Mouse (Mus musculus) CH12.LX (cell line): ENCODE measurements at regions not wholly inside any gene's neighbourhood (a gene's known extent, or its start where the extent isn't known, plus 50 kb on each side); places are given as distances from the start of the nearest gene placed in this dataset.

Experiments used
- DNase-seq: peaks from one replicate; pipeline ENCODE4 v3.0.0-alpha.2; 2013; ENCODE audit errors: extremely low read depth
- H3K27ac ChIP-seq: 2 replicates; pipeline ENCODE4 v1.5.1; 2012; ENCODE audit warnings: low read depth, mild to moderate bottlenecking, control low read depth, moderate library complexity; ENCODE audit not compliant: insufficient read depth
- H3K27me3 ChIP-seq: replicated peaks from 2 replicates; pipeline ENCODE3; 2012; ENCODE audit warnings: inconsistent platforms
- H3K36me3 ChIP-seq, 2 experiments: replicated peaks in 1 of 2; 2 replicates each; pipeline versions ENCODE3 to v1.6.1; 2012; ENCODE audit warnings: inconsistent platforms in 1 of 2, low read length in 1 of 2, mild to moderate bottlenecking in 1 of 2, mixed read lengths in 1 of 2, moderate library complexity in 1 of 2; ENCODE audit not compliant: control insufficient read depth in 1 of 2, insufficient read depth in 1 of 2
- H3K4me1 ChIP-seq, 2 experiments: 2 replicates each; pipeline ENCODE4 v1.6.1; 2012; ENCODE audit warnings: inconsistent platforms in 1 of 2, moderate library complexity in 1 of 2; ENCODE audit not compliant: insufficient read depth in 2 of 2, control insufficient read depth in 1 of 2
- H3K4me2 ChIP-seq: 2 replicates; pipeline ENCODE4 v1.6.1; 2012; ENCODE audit warnings: low read depth, mild to moderate bottlenecking, control low read depth; ENCODE audit not compliant: poor library complexity, insufficient read depth, severe bottlenecking
- H3K4me3 ChIP-seq, 3 experiments: fragments of 150-350 bp in 1 of 3; sonication (generic) in 1 of 3; replicated peaks in 1 of 3; 2 replicates each; pipeline versions ENCODE3 to v1.5.1; 2011 to 2012; ENCODE audit warnings: low read depth in 2 of 3, low read length in 2 of 3, mild to moderate bottlenecking in 2 of 3, moderate library complexity in 2 of 3, control low read depth in 1 of 3, improper control_type of control experiment in 1 of 3, inconsistent platforms in 1 of 3, mixed read lengths in 1 of 3; ENCODE audit not compliant: poor library complexity in 1 of 3
- H3K79me2 ChIP-seq: replicated peaks from 2 replicates; pipeline ENCODE4 v1.6.1; 2012; ENCODE audit warnings: mild to moderate bottlenecking, moderate library complexity; ENCODE audit not compliant: control insufficient read depth, poor library complexity, insufficient read depth, severe bottlenecking; ENCODE audit errors: extremely low read depth
- H3K9ac ChIP-seq: 2 replicates; pipeline ENCODE4 v1.6.1; 2012; ENCODE audit warnings: low read depth, mild to moderate bottlenecking, control low read depth, moderate library complexity; ENCODE audit not compliant: insufficient read depth
- H3K9me3 ChIP-seq: replicated peaks from 2 replicates; pipeline ENCODE3; 2012; ENCODE audit warnings: low read length, inconsistent platforms, mixed read lengths
- CHD1 ChIP-seq: IDR thresholded peaks from 2 replicates; pipeline ENCODE4 v1.6.1; 2012; ENCODE audit warnings: low read depth, low read length, improper control_type of control experiment, inconsistent platforms
- E2F4 ChIP-seq: IDR thresholded peaks from 2 replicates; pipeline ENCODE4 v1.6.1; 2011; ENCODE audit warnings: low read depth, low read length, improper control_type of control experiment; ENCODE audit not compliant: insufficient replicate concordance
- ELF1 ChIP-seq: IDR thresholded peaks from 2 replicates; pipeline ENCODE4 v1.6.1; 2014; ENCODE audit warnings: low read depth, mild to moderate bottlenecking, inconsistent platforms, low read length, improper control_type of control experiment
- EP300 ChIP-seq: IDR thresholded peaks from 2 replicates; pipeline ENCODE4 v1.6.1; 2011; ENCODE audit warnings: low read length, improper control_type of control experiment
- ETS1 ChIP-seq: conservative IDR thresholded peaks from 2 replicates; pipeline ENCODE4 v1.6.1; 2012; ENCODE audit warnings: low read depth, mild to moderate bottlenecking, inconsistent platforms, low read length, improper control_type of control experiment, moderate library complexity
- GABPA ChIP-seq: IDR thresholded peaks from 2 replicates; pipeline ENCODE4 v1.6.1; 2012; ENCODE audit warnings: low read depth, low read length, improper control_type of control experiment, inconsistent platforms; ENCODE audit not compliant: insufficient replicate concordance
- IRF4 ChIP-seq: IDR thresholded peaks from 2 replicates; pipeline ENCODE4 v1.6.1; 2014; ENCODE audit warnings: low read depth, mild to moderate bottlenecking, inconsistent platforms, low read length, improper control_type of control experiment
- JUN ChIP-seq: IDR thresholded peaks from 2 replicates; pipeline ENCODE4 v1.6.1; 2011; ENCODE audit warnings: low read depth, mild to moderate bottlenecking, low read length, improper control_type of control experiment, moderate library complexity; ENCODE audit not compliant: insufficient read depth
- KAT2A ChIP-seq: IDR thresholded peaks from 2 replicates; pipeline ENCODE4 v1.6.1; 2012; ENCODE audit warnings: low read length, improper control_type of control experiment, inconsistent platforms; ENCODE audit not compliant: insufficient replicate concordance
- MAFK ChIP-seq: IDR thresholded peaks from 2 replicates; pipeline ENCODE4 v1.6.1; 2011; ENCODE audit warnings: low read length, improper control_type of control experiment; ENCODE audit not compliant: insufficient replicate concordance
- MAZ ChIP-seq: IDR thresholded peaks from 2 replicates; pipeline ENCODE4 v1.6.1; 2012; ENCODE audit warnings: low read depth, mild to moderate bottlenecking, inconsistent platforms, low read length, improper control_type of control experiment, moderate library complexity
- MXI1 ChIP-seq: IDR thresholded peaks from 2 replicates; pipeline ENCODE4 v1.6.1; 2011; ENCODE audit warnings: mild to moderate bottlenecking, low read depth, low read length, improper control_type of control experiment
- MYC ChIP-seq: IDR thresholded peaks from 2 replicates; pipeline ENCODE4 v1.6.1; 2011; ENCODE audit warnings: low read depth, mild to moderate bottlenecking, improper control_type of control experiment, low read length
- PAX5 ChIP-seq: IDR thresholded peaks from 2 replicates; pipeline ENCODE4 v1.6.1; 2012; ENCODE audit warnings: low read length, inconsistent platforms, mixed read lengths
- POLR2A ChIP-seq: IDR thresholded peaks from 2 replicates; pipeline ENCODE4 v1.6.1; 2011; ENCODE audit warnings: low read depth, mild to moderate bottlenecking, improper control_type of control experiment, low read length
- RCOR1 ChIP-seq: conservative IDR thresholded peaks from 2 replicates; pipeline ENCODE4 v1.6.1; 2012; ENCODE audit warnings: low read depth, mild to moderate bottlenecking, inconsistent platforms, low read length, improper control_type of control experiment
- SMC3 ChIP-seq: IDR thresholded peaks from 2 replicates; pipeline ENCODE4 v1.6.1; 2011; ENCODE audit warnings: low read depth, low read length, improper control_type of control experiment
- TBP ChIP-seq: conservative IDR thresholded peaks from 2 replicates; pipeline ENCODE4 v1.6.1; 2011; ENCODE audit warnings: low read depth, low read length, improper control_type of control experiment
- UBTF ChIP-seq: IDR thresholded peaks from 2 replicates; pipeline ENCODE4 v1.6.1; 2012; ENCODE audit warnings: low read depth, mild to moderate bottlenecking, inconsistent platforms, low read length, improper control_type of control experiment, moderate library complexity
- USF1 ChIP-seq: IDR thresholded peaks from 2 replicates; pipeline ENCODE4 v1.6.1; 2014; ENCODE audit warnings: low read depth, mild to moderate bottlenecking, inconsistent platforms, low read length, improper control_type of control experiment
- USF2 ChIP-seq: conservative IDR thresholded peaks from 2 replicates; pipeline ENCODE4 v1.6.1; 2011; ENCODE audit warnings: low read depth, low read length, improper control_type of control experiment
- ZKSCAN1 ChIP-seq: IDR thresholded peaks from 2 replicates; pipeline ENCODE4 v1.6.1; 2012; ENCODE audit warnings: low read depth, inconsistent platforms, low read length, improper control_type of control experiment, borderline replicate concordance
- ZMIZ1 ChIP-seq: IDR thresholded peaks from 2 replicates; pipeline ENCODE4 v1.6.1; 2012; ENCODE audit warnings: low read depth, mild to moderate bottlenecking, inconsistent platforms, low read length, improper control_type of control experiment
- dilution Hi-C: fragments of 300-500 bp; cut with MboI; formaldehyde crosslinking; loops from 2 replicates; pipeline ENCODE4 v1.14.3; 2020; ENCODE audit warnings: low sequenced_read_pairs; ENCODE audit not compliant: extremely low pct_unique_long_range_greater_than_20kb, extremely low pct_ligation_motif_present
- in situ Hi-C: fragments of 300-500 bp; cut with MboI; formaldehyde crosslinking; loops from 3 replicates; pipeline ENCODE4 v1.14.3; 2019; ENCODE audit warnings: low sequenced_read_pairs, low pct_ligation_motif_present, low pct_unique_long_range_greater_than_20kb, mixed read lengths

- Histone ChIP-seq H3K27ac (no peak overlapping the region), H3K79me2 (no peaks in the 10 kb centered on the region), H3K4me1 (no peaks in the 10 kb centered on the region), H3K9me3 (no peaks in the 10 kb centered on the region), H3K4me2 (no peak overlapping the region), H3K9ac (no peak overlapping the region), H3K27me3 (no peaks in the 10 kb centered on the region), H3K4me3 (no peak overlapping the region), H3K36me3 (no peaks in the 10 kb centered on the region)
- TF ChIP-seq ZKSCAN1 (no peak), USF2 (no peak), KAT2A (no peak), PAX5 (no peak), EP300 (no peak), JUN (no peak), SMC3 (no peak), TBP (no peak), CHD1 (no peak), GABPA (no peak), MAFK (no peak), ETS1 (no peak), ZMIZ1 (no peak)
- in situ Hi-C loops, result no loop called here
- no peak for DNase-seq
- dilution Hi-C loops, result no loop called here
These were observed 110.7 kb upstream of the Xcl1 start for GRCm38 (mm10) chr1:165046056-165046455.

- no peak for TF ChIP-seq UBTF
- TF ChIP-seq MAFK, result no peak
- TF ChIP-seq POLR2A, result no peak
- no peak for TF ChIP-seq ELF1
- no peak for TF ChIP-seq MXI1
- TF ChIP-seq IRF4, result no peak
- no peak for TF ChIP-seq MAZ
- TF ChIP-seq JUN, result no peak
- TF ChIP-seq USF1, result no peak
- no peak for TF ChIP-seq E2F4
- no peak for TF ChIP-seq MYC
- TF ChIP-seq RCOR1, result no peak
- H3K36me3 ChIP-seq, result no peaks in the 10 kb centered on the region
- H3K4me1 ChIP-seq, result no peaks in the 10 kb centered on the region
- no peak overlapping the region for H3K4me3 ChIP-seq
- no peaks in the 10 kb centered on the region for H3K9me3 ChIP-seq
- H3K4me2 ChIP-seq, result no peak overlapping the region
- no peaks in the 10 kb centered on the region for H3K27me3 ChIP-seq
- no peak overlapping the region for H3K9ac ChIP-seq
- no peak for DNase-seq
- dilution Hi-C loops, result no loop called here
- no peak overlapping the region for H3K27ac ChIP-seq
- in situ Hi-C loops, result no loop called here
- H3K79me2 ChIP-seq, result no peaks in the 10 kb centered on the region
These were observed 108.0 kb upstream of the Xcl1 start for GRCm38 (mm10) chr1:165043361-165043760.
